Mouse (Mus musculus) cortical plate, adult 2 months (tissue): ENCODE measurements around the gene Cpne8. TPM values are rescaled to one million over a fixed set of nuclear protein-coding genes. Genes with fewer than 3 reads are reported as not detected.

Source experiments
- H3K27ac ChIP-seq: fragments of 200-500 bp; 2 replicates; pipeline ENCODE4 v1.5.1; 2012; ENCODE audit warnings: low read length, control low read depth, inconsistent platforms; ENCODE audit not compliant: insufficient read depth
- H3K4me1 ChIP-seq: fragments of 200-500 bp; 2 replicates; pipeline ENCODE4 v1.6.1; 2011; ENCODE audit warnings: low read length; ENCODE audit not compliant: control insufficient read depth, insufficient read depth
- H3K4me3 ChIP-seq: fragments of 200-500 bp; 2 replicates; pipeline ENCODE4 v1.5.1; 2011; ENCODE audit warnings: mild to moderate bottlenecking, low read length, control low read depth; ENCODE audit not compliant: insufficient read depth
- CTCF ChIP-seq: fragments of 200-500 bp; IDR thresholded peaks from 2 replicates; pipeline ENCODE4 v1.5.1; 2011; ENCODE audit warnings: mild to moderate bottlenecking, control low read depth, low read length; ENCODE audit not compliant: insufficient read depth; ENCODE audit errors: extremely low read depth
- POLR2A ChIP-seq: fragments of 200-500 bp; IDR thresholded peaks from 2 replicates; pipeline ENCODE4 v1.6.1; 2011; ENCODE audit warnings: mild to moderate bottlenecking, low read length, control low read depth; ENCODE audit not compliant: insufficient read depth; ENCODE audit errors: extremely low read depth
- polyA plus RNA-seq: library from polyadenylated mRNA; depleted of rRNA; stranded (reverse); fragments of >200 nt; gene quantifications from 2 replicates; pipeline ENCODE4 v1.2.3, GENCODE M21; 2012

Gene Cpne8
- polyA plus RNA-seq, 1 experiment, result 32.7 TPM

GRCm38 (mm10) chr15:90666893-90667292 is 12.3 kb downstream of the Cpne8 start:
- Histone ChIP-seq H3K27ac (no peak overlapping the region), H3K4me1 (peaks cover 5% of the 10 kb centered on the region; the same call in 1 of the 2 replicates), H3K4me3 (no peak overlapping the region)
- TF ChIP-seq CTCF, result no peak
- TF ChIP-seq POLR2A, result no peak

- TF ChIP-seq CTCF (no peak), POLR2A (no peak)
- H3K4me3 ChIP-seq, result no peak overlapping the region
- H3K27ac ChIP-seq, result no peak overlapping the region
- peaks cover 5% of the 10 kb centered on the region; the same call in 1 of the 2 replicates for H3K4me1 ChIP-seq
Observed at GRCm38 (mm10) chr15:90664615-90665014, 14.6 kb downstream of the Cpne8 start.

DNA sequence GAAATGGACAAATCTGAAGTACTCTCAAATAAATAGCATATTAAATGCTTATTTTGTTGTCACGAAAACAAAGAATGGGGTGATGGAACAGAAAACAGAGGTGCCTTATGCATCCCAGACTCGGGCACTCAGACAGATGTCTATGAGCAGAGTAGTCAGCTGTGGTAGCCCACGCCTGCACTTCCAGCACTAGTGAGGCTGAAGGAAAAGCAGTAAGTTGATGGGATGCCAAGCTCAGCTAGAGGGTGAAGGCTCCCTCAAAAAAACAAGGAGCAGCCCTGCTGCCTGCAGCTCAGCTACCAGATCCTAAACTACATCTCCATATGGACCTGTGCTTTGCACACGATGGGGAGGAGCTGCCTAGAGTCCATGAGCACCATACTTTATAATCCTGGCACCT is 15.6 kb downstream of the Cpne8 start:
- H3K4me1 ChIP-seq, result peaks cover 5% of the 10 kb centered on the region; the same call in 1 of the 2 replicates
- TF ChIP-seq POLR2A, result no peak
- no peak for TF ChIP-seq CTCF
- no peak overlapping the region for H3K4me3 ChIP-seq
- no peak overlapping the region for H3K27ac ChIP-seq

DNA sequence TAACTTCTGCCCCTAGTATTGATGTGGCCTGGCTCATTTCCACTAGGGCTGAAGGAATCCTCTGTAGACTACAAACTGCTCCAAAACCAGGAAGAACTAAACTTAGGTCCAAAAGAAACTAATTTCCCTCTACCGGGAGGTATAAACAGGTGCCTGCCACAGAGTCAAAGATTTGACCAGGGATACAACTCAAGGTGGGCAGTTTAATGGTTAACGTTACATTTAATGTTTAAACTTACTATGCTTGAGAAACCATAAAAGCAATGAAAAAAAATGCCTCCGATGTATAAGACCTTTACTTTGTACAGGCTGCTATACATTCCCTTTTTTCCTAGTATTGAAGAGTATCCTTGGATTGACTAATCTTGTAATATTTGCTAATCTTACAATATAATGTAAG is 18.5 kb downstream of the Cpne8 start:
- Histone ChIP-seq H3K4me3 (no peak overlapping the region), H3K27ac (no peak overlapping the region), H3K4me1 (peaks cover 5% of the 10 kb centered on the region; the same call in 1 of the 2 replicates)
- TF ChIP-seq POLR2A, result no peak
- no peak for TF ChIP-seq CTCF

GRCm38 (mm10) chr15:90658053-90658452 is 21.2 kb downstream of the Cpne8 start:
- TF ChIP-seq POLR2A (no peak), CTCF (no peak)

DNA sequence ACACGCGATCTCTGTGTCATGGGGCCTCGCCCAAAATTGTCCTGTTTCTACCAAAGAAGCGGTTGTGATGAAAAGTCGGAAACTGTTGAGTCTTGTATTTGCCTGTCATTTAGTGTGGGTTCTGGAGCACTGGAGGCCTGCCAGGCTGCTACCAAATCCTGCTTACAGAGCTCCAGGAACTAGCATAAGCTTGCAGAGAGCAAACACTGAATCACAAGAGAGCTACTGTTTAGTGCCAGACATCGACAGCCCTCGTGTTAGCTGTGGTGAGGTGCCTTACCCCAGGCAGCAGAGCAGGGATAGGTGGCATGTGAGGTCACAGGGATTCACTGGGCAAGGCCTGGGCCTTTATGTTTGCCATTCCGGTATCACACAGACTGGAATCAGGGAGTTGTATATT is 22.7 kb downstream of the Cpne8 start:
- TF ChIP-seq POLR2A, result no peak
- no peak for TF ChIP-seq CTCF
- no peaks in the 10 kb centered on the region for H3K4me1 ChIP-seq

More at GRCm38 (mm10) chr15:90658053-90658452, 21.2 kb downstream of the Cpne8 start:
- no peaks in the 10 kb centered on the region for H3K4me1 ChIP-seq
- no peak overlapping the region for H3K27ac ChIP-seq
- H3K4me3 ChIP-seq, result no peak overlapping the region

DNA sequence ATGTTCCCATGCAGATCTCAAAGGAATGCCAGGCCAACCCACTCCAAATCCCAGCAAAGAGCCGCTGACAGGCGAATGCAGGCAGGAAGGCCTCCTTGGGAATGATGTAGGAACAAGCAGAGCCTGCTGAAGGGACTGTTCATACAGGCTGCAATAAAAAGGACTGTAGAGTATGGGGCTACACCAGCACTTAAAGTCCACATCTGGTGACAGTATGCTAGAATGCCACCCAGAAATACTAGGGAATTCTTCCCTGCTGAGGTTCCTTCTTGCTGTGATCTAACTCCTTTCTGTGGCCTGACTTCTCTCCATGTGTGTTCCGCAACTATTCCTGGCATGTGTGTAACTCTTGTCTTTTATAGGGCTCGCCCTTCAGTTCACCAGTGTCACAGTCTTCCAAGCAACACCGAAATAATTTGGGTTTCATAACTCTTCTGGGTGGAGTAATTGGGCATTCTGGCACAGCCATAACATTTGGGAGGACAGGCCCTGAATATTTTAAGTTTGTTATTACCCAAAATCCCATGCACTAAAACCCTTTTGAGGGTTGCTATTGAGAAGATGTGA is 32.1 kb downstream of the Cpne8 start:
- H3K27ac ChIP-seq, result no peak overlapping the region
- H3K4me1 ChIP-seq, result no peaks in the 10 kb centered on the region
- TF ChIP-seq CTCF (no peak), POLR2A (no peak)
- no peak overlapping the region for H3K4me3 ChIP-seq

More for the DNA sequence above, 22.7 kb downstream of the Cpne8 start:
- no peak overlapping the region for H3K27ac ChIP-seq
- H3K4me3 ChIP-seq, result no peak overlapping the region

DNA sequence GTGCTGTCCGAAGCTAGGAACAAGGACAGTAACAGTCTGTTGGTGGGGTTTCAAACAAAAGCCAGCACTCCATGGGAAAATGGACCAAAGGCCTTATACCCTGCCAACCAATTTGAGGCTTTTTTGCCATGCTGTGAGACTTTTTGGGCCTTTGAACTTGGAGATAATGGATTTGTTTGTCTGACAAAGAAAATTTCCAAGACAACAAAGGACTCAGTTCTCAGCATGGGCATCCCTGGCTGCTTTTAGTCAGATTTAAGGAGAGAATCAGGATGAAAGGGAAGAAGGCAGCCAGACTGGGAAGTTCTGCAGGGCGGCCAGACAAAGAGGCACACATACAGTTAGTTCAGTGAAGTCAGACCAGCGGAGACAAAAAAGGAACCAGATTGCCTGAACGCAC is 32.9 kb downstream of the Cpne8 start:
- TF ChIP-seq CTCF (no peak), POLR2A (no peak)
- H3K27ac ChIP-seq, result no peak overlapping the region
- H3K4me1 ChIP-seq, result no peaks in the 10 kb centered on the region
- H3K4me3 ChIP-seq, result no peak overlapping the region

GRCm38 (mm10) chr15:90645828-90646227 is 33.4 kb downstream of the Cpne8 start:
- no peaks in the 10 kb centered on the region for H3K4me1 ChIP-seq
- TF ChIP-seq CTCF, result no peak
- no peak for TF ChIP-seq POLR2A

GRCm38 (mm10) chr15:90624201-90624600 is 55.0 kb downstream of the Cpne8 start:
- H3K4me1 ChIP-seq, result no peaks in the 10 kb centered on the region
- H3K27ac ChIP-seq, result no peak overlapping the region
- H3K4me3 ChIP-seq, result no peak overlapping the region
- TF ChIP-seq CTCF (no peak), POLR2A (no peak)

More at GRCm38 (mm10) chr15:90645828-90646227, 33.4 kb downstream of the Cpne8 start:
- no peak overlapping the region for H3K4me3 ChIP-seq
- H3K27ac ChIP-seq, result no peak overlapping the region
